Mouse (Mus musculus): ENCODE data around the gene Tk1. TPM values are rescaled to one million over a fixed set of nuclear protein-coding genes. Genes with fewer than 3 reads are reported as not detected.

Gene Tk1
- polyA plus RNA-seq, 1 experiment from 2014 or later: 12.4 TPM

DNA sequence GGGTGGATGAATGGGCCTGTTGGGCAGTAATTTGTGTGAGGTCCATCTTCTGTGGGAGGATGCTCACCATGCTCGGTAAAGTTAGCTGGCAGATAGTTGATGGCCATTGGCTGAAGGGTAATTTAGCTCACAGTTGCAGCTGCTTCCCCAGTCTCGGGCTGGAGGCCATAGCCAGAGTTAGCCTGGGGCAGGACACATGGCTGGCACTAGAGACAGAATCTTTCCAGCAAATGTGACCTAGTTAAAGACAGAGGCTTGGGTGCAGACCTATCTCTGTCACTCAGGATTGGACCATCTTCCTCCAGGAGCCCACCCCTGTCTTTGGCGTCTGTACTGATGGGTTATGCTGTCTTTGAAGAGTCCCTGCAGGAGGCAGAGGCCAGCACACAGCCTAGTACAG is 32.5 kb upstream of the Tk1 start:
- Histone ChIP-seq H3K27me3 (replicated peaks; ENCODE audit: insufficient read depth, low read length) (no peaks in the 10 kb centered on the region), H3K36me3 (ENCODE audit: insufficient read depth, low read length) (no peaks in the 10 kb centered on the region), H3K9me3 (ENCODE audit: low read length) (no peaks in the 10 kb centered on the region), H3K4me3 (ENCODE audit: low read depth, low read length) (no peak overlapping the region), H3K9ac (replicated peaks; ENCODE audit: low read depth) (no peak overlapping the region), H3K27ac (ENCODE audit: low read length) (no peak overlapping the region), H3K4me1 (ENCODE audit: insufficient read depth, low read depth, low read length) (no peaks in the 10 kb centered on the region), H3K4me2 (replicated peaks; ENCODE audit: low read depth, low read length) (no peak overlapping the region)
- 53% methylated on average over 3 of the region's 3 CpGs for WGBS
- no peak for TF ChIP-seq CTCF (IDR thresholded peaks at IDR 0.05)
- no peak for TF ChIP-seq EP300 (IDR thresholded peaks at IDR 0.05)
- ATAC-seq: no peak
- DNase-seq (ENCODE audit: low spot score): no peak

DNA sequence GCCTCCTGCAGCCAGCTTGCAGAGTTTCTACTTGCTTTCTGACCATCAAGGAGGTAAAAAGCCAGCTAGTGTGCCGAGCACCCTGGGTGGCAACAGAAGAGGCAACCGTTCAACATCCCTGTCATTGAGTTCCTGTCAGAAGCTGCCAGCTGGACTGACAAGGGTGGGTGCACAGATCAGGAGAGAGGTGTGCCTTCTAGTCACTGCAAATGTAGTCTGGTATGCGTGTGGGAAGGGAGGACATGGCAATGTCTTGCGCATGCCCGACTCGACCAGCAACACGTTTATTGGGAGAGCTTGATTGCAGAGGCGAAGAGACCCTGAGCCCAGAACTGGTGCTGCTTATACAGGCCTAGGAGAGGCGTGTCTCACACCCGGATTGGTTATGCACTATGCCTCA is 31.6 kb upstream of the Tk1 start:
- H3K4me1 ChIP-seq (ENCODE audit: insufficient read depth, low read depth, low read length): no peaks in the 10 kb centered on the region
- 93% methylated on average over 9 of the region's 10 CpGs for WGBS
- DNase-seq (ENCODE audit: low spot score) (no peak), ATAC-seq (no peak)
- H3K4me3 ChIP-seq (ENCODE audit: low read depth, low read length): no peak overlapping the region
- H3K36me3 ChIP-seq (ENCODE audit: insufficient read depth, low read length): no peaks in the 10 kb centered on the region
- H3K27ac ChIP-seq (ENCODE audit: low read length): no peak overlapping the region
- TF ChIP-seq EP300 (IDR thresholded peaks at IDR 0.05): no peak
- TF ChIP-seq CTCF (IDR thresholded peaks at IDR 0.05): no peak
- H3K9me3 ChIP-seq (ENCODE audit: low read length): no peaks in the 10 kb centered on the region
- H3K9ac ChIP-seq (replicated peaks; ENCODE audit: low read depth): no peak overlapping the region
- no peaks in the 10 kb centered on the region for H3K27me3 ChIP-seq (replicated peaks; ENCODE audit: insufficient read depth, low read length)
- no peak overlapping the region for H3K4me2 ChIP-seq (replicated peaks; ENCODE audit: low read depth, low read length)

DNA sequence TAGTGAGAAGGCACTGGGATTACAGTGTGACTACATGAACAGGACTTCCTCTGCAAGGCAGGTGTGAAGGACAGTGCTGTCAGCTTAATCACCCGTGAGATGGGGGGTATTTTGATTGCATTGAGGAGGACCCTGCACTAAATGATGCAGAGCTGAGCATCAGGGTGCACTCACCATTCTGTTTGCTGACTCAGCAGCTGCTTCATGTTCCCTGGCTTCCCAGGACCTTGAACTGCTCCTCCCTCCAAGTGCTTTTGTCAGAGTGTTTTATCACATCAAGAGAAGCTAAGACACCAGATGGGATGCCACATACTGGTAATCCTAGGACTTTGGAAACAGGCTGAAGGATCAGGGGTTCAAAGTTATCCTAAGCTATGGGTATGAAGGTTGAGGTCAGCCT is 30.1 kb upstream of the Tk1 start:
- WGBS: 73% methylated on average over 1 of the region's 1 CpGs
- Histone ChIP-seq H3K9me3 (ENCODE audit: low read length) (no peaks in the 10 kb centered on the region), H3K27me3 (replicated peaks; ENCODE audit: insufficient read depth, low read length) (no peaks in the 10 kb centered on the region)

DNA sequence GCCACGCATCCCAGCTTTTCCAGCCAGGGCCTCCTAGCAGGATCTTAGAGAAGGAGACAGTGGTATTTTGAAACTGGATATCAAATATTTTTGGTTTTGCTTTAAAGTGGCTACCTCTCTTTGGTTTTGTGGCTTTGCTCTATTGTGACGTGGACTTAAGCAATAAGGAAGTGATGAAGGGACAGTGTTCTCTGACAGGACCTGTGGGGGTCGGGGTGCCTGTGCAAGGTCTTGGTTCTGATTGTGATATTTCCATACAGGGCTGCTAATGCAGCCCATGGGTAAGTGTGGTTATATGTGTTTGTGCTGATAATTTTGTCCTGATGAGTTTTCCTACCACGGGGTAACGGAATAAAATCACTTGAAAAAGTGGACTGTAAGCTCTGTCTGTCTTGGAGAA is 29.5 kb upstream of the Tk1 start:
- Histone ChIP-seq H3K4me3 (ENCODE audit: low read depth, low read length) (no peak overlapping the region), H3K27ac (ENCODE audit: low read length) (no peak overlapping the region)
- TF ChIP-seq CTCF (IDR thresholded peaks at IDR 0.05): no peak
- TF ChIP-seq EP300 (IDR thresholded peaks at IDR 0.05): no peak

More for the DNA sequence above, 30.1 kb upstream of the Tk1 start:
- Histone ChIP-seq H3K27ac (ENCODE audit: low read length) (no peak overlapping the region), H3K4me3 (ENCODE audit: low read depth, low read length) (no peak overlapping the region), H3K9ac (replicated peaks; ENCODE audit: low read depth) (no peak overlapping the region), H3K36me3 (ENCODE audit: insufficient read depth, low read length) (no peaks in the 10 kb centered on the region), H3K4me1 (ENCODE audit: insufficient read depth, low read depth, low read length) (no peaks in the 10 kb centered on the region), H3K4me2 (replicated peaks; ENCODE audit: low read depth, low read length) (no peak overlapping the region)
- DNase-seq (ENCODE audit: low spot score) (no peak), ATAC-seq (no peak)
- TF ChIP-seq EP300 (IDR thresholded peaks at IDR 0.05) (no peak), CTCF (IDR thresholded peaks at IDR 0.05) (no peak)

DNA sequence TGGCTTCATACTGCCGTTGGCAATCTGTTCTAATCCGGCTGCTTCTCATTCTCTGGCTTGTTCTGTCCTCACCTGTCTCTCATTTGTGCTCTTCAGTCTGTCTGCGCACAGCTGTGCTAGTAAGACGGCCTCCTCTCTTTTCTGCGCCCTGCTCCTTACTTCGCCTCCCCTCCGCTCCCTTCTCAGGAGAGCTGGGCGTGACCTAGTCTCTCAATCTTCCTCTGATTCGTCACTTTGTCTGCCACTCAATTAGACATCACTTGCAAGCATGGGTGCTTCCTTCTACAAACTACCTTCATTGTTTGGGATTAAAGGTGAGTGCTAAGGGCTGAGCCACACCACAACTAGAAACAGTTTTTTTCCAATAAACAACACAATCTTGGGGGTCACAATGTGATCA is 28.3 kb upstream of the Tk1 start:
- Histone ChIP-seq H3K4me1 (ENCODE audit: insufficient read depth, low read depth, low read length) (peaks cover 5% of the 10 kb centered on the region; the same call in 1 of the 2 replicates), H3K9me3 (ENCODE audit: low read length) (no peaks in the 10 kb centered on the region), H3K4me3 (ENCODE audit: low read depth, low read length) (no peak overlapping the region), H3K27me3 (replicated peaks; ENCODE audit: insufficient read depth, low read length) (no peaks in the 10 kb centered on the region), H3K9ac (replicated peaks; ENCODE audit: low read depth) (no peak overlapping the region), H3K36me3 (ENCODE audit: insufficient read depth, low read length) (no peaks in the 10 kb centered on the region), H3K27ac (ENCODE audit: low read length) (no peak overlapping the region), H3K4me2 (replicated peaks; ENCODE audit: low read depth, low read length) (no peak overlapping the region)
- DNase-seq (ENCODE audit: low spot score) (no peak), ATAC-seq (no peak)
- 94% methylated on average over 9 of the region's 9 CpGs for WGBS
- TF ChIP-seq EP300 (IDR thresholded peaks at IDR 0.05) (no peak), CTCF (IDR thresholded peaks at IDR 0.05) (no peak)

More for the DNA sequence above, 29.5 kb upstream of the Tk1 start:
- Histone ChIP-seq H3K4me2 (replicated peaks; ENCODE audit: low read depth, low read length) (no peak overlapping the region), H3K27me3 (replicated peaks; ENCODE audit: insufficient read depth, low read length) (no peaks in the 10 kb centered on the region), H3K36me3 (ENCODE audit: insufficient read depth, low read length) (no peaks in the 10 kb centered on the region), H3K4me1 (ENCODE audit: insufficient read depth, low read depth, low read length) (no peaks in the 10 kb centered on the region), H3K9me3 (ENCODE audit: low read length) (no peaks in the 10 kb centered on the region), H3K9ac (replicated peaks; ENCODE audit: low read depth) (no peak overlapping the region)
- no peak for DNase-seq (ENCODE audit: low spot score)
- ATAC-seq: no peak
- 93% methylated on average over 5 of the region's 5 CpGs for WGBS

DNA sequence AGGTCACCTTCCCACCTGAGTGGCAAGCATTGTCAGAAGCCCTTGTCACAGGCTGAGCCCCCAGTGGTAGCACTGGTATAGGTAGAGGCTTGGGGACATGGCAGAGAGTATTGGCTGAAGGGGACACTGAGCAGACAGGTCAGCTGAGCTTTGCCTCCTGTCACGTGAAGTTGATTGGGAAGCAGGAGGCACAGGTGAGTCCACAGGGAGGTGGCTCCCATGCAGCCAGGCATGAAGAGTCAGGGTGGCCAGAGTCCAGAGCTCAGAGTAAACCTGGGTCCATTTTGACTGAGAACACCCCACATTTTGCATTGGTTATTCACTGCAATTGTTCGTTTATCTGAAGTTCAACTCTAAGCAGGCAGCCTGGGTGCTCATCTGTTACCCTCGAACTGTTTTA is 27.0 kb upstream of the Tk1 start:
- peaks cover 10% of the 10 kb centered on the region; the same call in 1 of the 2 replicates for H3K4me1 ChIP-seq (ENCODE audit: insufficient read depth, low read depth, low read length)
- no peak overlapping the region for H3K9ac ChIP-seq (replicated peaks; ENCODE audit: low read depth)
- H3K27ac ChIP-seq (ENCODE audit: low read length): no peak overlapping the region
- no peaks in the 10 kb centered on the region for H3K27me3 ChIP-seq (replicated peaks; ENCODE audit: insufficient read depth, low read length)
- no peaks in the 10 kb centered on the region for H3K36me3 ChIP-seq (ENCODE audit: insufficient read depth, low read length)
- WGBS: 76% methylated on average over 3 of the region's 3 CpGs
- TF ChIP-seq CTCF (IDR thresholded peaks at IDR 0.05) (no peak), EP300 (IDR thresholded peaks at IDR 0.05) (no peak)
- ATAC-seq: no peak
- DNase-seq (ENCODE audit: low spot score): no peak
- H3K9me3 ChIP-seq (ENCODE audit: low read length): no peaks in the 10 kb centered on the region
- H3K4me2 ChIP-seq (replicated peaks; ENCODE audit: low read depth, low read length): no peak overlapping the region
- H3K4me3 ChIP-seq (ENCODE audit: low read depth, low read length): no peak overlapping the region

Measured in lung, postnatal 0 days (tissue).